Mouse (Mus musculus) liver, postnatal 0 days (tissue): ENCODE measurements around the gene Qdpr.

Experiments
- CTCF ChIP-seq: sonication (generic); IDR thresholded peaks from 2 replicates; pipeline ENCODE4 v1.5.1; 2016; ENCODE audit warnings: antibody characterized with exemption, low read depth
- EP300 ChIP-seq: IDR thresholded peaks from 2 replicates; pipeline ENCODE4 v1.6.1; 2016; ENCODE audit warnings: antibody characterized with exemption, low read depth, mild to moderate bottlenecking

DNA sequence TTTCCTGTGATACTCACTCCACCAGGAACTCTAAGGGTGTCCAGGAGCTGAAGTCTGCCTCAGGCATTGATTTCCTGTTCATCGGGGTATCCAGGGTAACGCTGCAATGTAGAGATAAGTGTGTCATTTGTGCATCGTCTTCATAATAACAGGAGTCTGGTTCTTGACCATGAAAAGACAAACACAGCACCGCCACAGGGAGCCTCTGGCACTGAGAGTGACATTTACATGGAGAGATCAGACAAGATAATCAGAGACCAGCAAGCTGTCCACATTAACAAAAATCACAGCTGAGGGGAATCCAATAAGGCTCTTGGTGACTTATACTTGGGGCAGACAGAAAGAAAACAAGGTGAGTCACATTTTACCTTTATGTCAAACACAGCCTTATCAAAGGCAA, 12.2 kb downstream of the Qdpr start:
- no peak for TF ChIP-seq CTCF
- no peak for TF ChIP-seq EP300
